Mouse (Mus musculus) liver, embryonic 16.5 days (tissue): ENCODE data around the gene Gpd2. TPM values are rescaled to one million over a fixed set of nuclear protein-coding genes. Genes with fewer than 3 reads are reported as not detected.
A peak's percentile ranks its signal among the peaks of the same experiment; 100 is the strongest.

Experiments used
- ATAC-seq: fragments of 200-750 bp; cut with Nextera tagmentation; 2 replicates; pipeline ENCODE4 v1.8.0; 2017; ENCODE audit warnings: low read depth, mild to moderate bottlenecking, moderate number of reproducible peaks, moderate library complexity
- H3K27ac ChIP-seq: fragments of 300-500 bp; sonication (generic); 2 replicates; pipeline ENCODE4 v1.5.1; 2014; ENCODE audit warnings: mild to moderate bottlenecking, low read length
- H3K27me3 ChIP-seq: fragments of 300-500 bp; sonication (generic); 2 replicates; pipeline ENCODE4 v1.6.1; 2014; ENCODE audit warnings: low read depth, low read length, mixed read lengths; ENCODE audit not compliant: control insufficient read depth, insufficient read depth
- H3K36me3 ChIP-seq: fragments of 300-500 bp; sonication (generic); 2 replicates; pipeline ENCODE4 v1.6.1; 2014; ENCODE audit warnings: mild to moderate bottlenecking; ENCODE audit not compliant: control insufficient read depth, insufficient read depth
- H3K4me1 ChIP-seq: fragments of 300-500 bp; sonication (generic); 2 replicates; pipeline ENCODE4 v1.6.1; 2014; ENCODE audit warnings: low read depth, low read length, mixed read lengths; ENCODE audit not compliant: control insufficient read depth
- H3K4me2 ChIP-seq: fragments of 300-500 bp; sonication (generic); 2 replicates; pipeline ENCODE4 v1.6.1; 2014; ENCODE audit warnings: low read depth, low read length, mixed read lengths
- H3K4me3 ChIP-seq: fragments of 300-500 bp; sonication (generic); 2 replicates; pipeline ENCODE4 v1.5.1; 2014; ENCODE audit warnings: low read depth, mild to moderate bottlenecking, low read length
- H3K9ac ChIP-seq: fragments of 300-500 bp; sonication (generic); 2 replicates; pipeline ENCODE4 v1.6.1; 2014; ENCODE audit warnings: low read depth, low read length
- H3K9me3 ChIP-seq: fragments of 300-500 bp; sonication (generic); replicated peaks from 2 replicates; pipeline ENCODE4 v1.6.1; 2016; ENCODE audit warnings: low read length; ENCODE audit not compliant: control insufficient read depth
- WGBS: fragments of 180-500 bp; shearing (Covaris S2); extraction: QIAGEN DNeasy Blood & Tissue Kit; methylation state at CpG from one replicate; pipeline ENCODE4 v1.1.7; 2014; ENCODE audit not compliant: insufficient replicate concordance; 5-methylcytosine and 5-hydroxymethylcytosine counted together
- polyA plus RNA-seq: library from polyadenylated mRNA; unstranded; fragments of >200 nt; fragmentation: Nextera tagmentation; extraction: Ambion mirVana; gene quantifications from 2 replicates; pipeline ENCODE4 v1.2.1, GENCODE M21; 2015

The Gpd2 gene
- polyA plus RNA-seq, 1 experiment from 2014 or later, result 5.9 TPM

GRCm38 (mm10) chr2:57225236-57225635 is 12.2 kb upstream of the Gpd2 start:
- Histone ChIP-seq H3K4me2 (no peak overlapping the region), H3K27ac (no peak overlapping the region), H3K36me3 (no peaks in the 10 kb centered on the region), H3K4me3 (no peak overlapping the region), H3K27me3 (no peaks in the 10 kb centered on the region; the same call in 1 of the 2 replicates), H3K4me1 (peaks cover 4% of the 10 kb centered on the region), H3K9me3 (no peaks in the 10 kb centered on the region), H3K9ac (no peak overlapping the region)
- ATAC-seq, result peak; percentile 24; the same call in 1 of the 2 replicates
- WGBS, result 35% methylated on average over 2 of the region's 2 CpGs

GRCm38 (mm10) chr2:57227425-57227824 is 10.0 kb upstream of the Gpd2 start:
- no peak for ATAC-seq
- no peaks in the 10 kb centered on the region for H3K9me3 ChIP-seq
- 44% methylated on average over 3 of the region's 3 CpGs for WGBS

GRCm38 (mm10) chr2:57229647-57230240 is 7.7 kb upstream of the Gpd2 start:
- Histone ChIP-seq H3K36me3 (no peaks in the 10 kb centered on the region), H3K27me3 (no peaks in the 10 kb centered on the region)
- 48% methylated on average over 4 of the region's 4 CpGs for WGBS

More at GRCm38 (mm10) chr2:57227425-57227824, 10.0 kb upstream of the Gpd2 start:
- H3K4me2 ChIP-seq, result no peak overlapping the region
- H3K9ac ChIP-seq, result no peak overlapping the region
- peaks cover 4% of the 10 kb centered on the region for H3K4me1 ChIP-seq
- no peaks in the 10 kb centered on the region for H3K36me3 ChIP-seq
- no peak overlapping the region for H3K27ac ChIP-seq
- no peak overlapping the region for H3K4me3 ChIP-seq
- no peaks in the 10 kb centered on the region; the same call in 1 of the 2 replicates for H3K27me3 ChIP-seq

GRCm38 (mm10) chr2:57231432-57231831 is 6.0 kb upstream of the Gpd2 start:
- WGBS, result 60% methylated on average over 5 of the region's 5 CpGs
- H3K4me3 ChIP-seq, result no peak overlapping the region
- no peaks in the 10 kb centered on the region for H3K36me3 ChIP-seq
- no peaks in the 10 kb centered on the region for H3K9me3 ChIP-seq
- no peak for ATAC-seq
- no peaks in the 10 kb centered on the region for H3K4me1 ChIP-seq
- no peak overlapping the region for H3K27ac ChIP-seq
- H3K4me2 ChIP-seq, result no peak overlapping the region
- no peak overlapping the region for H3K9ac ChIP-seq
- H3K27me3 ChIP-seq, result no peaks in the 10 kb centered on the region

More at GRCm38 (mm10) chr2:57229647-57230240, 7.7 kb upstream of the Gpd2 start:
- ATAC-seq, result no peak
- Histone ChIP-seq H3K9me3 (no peaks in the 10 kb centered on the region), H3K27ac (no peak overlapping the region), H3K9ac (no peak overlapping the region), H3K4me1 (no peaks in the 10 kb centered on the region), H3K4me3 (no peak overlapping the region), H3K4me2 (no peak overlapping the region)

DNA sequence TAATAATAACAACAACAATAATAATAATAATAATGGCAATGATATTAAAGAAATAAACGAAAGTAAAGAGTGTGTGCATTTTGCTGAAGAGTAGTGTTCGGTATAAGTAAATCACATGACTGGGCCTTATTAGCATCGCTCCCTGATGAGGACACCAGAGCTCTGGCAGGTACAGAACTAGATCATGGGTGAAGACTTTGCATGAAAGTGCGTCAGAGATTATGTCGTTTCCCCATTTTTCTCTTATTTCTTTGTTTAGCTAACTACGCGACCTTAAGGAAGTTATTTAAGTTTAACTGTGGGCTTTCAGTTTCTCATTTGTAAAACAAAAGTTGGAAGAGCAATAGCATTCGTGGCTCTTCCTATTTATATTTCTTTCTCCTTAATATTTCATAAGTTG is 5.1 kb upstream of the Gpd2 start:
- 72% methylated on average over 8 of the region's 8 CpGs for WGBS
- H3K27me3 ChIP-seq, result no peaks in the 10 kb centered on the region
- no peaks in the 10 kb centered on the region for H3K9me3 ChIP-seq
- ATAC-seq, result no peak
- H3K36me3 ChIP-seq, result no peaks in the 10 kb centered on the region
- no peak overlapping the region for H3K27ac ChIP-seq
- no peak overlapping the region for H3K4me3 ChIP-seq
- H3K4me2 ChIP-seq, result no peak overlapping the region
- H3K4me1 ChIP-seq, result peaks cover 4% of the 10 kb centered on the region; the same call in 1 of the 2 replicates
- no peak overlapping the region for H3K9ac ChIP-seq

DNA sequence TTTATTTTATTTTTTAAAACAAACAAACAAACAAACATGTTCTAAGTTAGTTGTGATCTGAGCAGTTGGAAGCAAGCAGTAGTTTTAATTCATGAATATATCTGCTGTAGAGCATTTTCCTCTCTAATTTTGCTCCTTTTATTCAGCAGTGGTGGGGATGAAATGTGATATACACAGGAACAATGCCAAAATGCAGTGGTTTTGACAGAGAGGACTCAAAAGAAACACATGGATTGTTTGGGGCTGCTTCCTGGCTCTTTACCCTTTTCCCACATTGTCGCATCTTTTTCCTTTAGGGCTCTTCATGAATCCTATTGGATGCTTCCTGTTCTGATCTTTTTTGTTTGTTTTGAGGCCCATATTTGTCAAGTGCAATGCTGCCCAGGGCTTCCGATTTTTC is 1.2 kb upstream of the Gpd2 start:
- Histone ChIP-seq H3K4me1 (peaks cover 8% of the 10 kb centered on the region; the same call in 1 of the 2 replicates), H3K27me3 (no peaks in the 10 kb centered on the region), H3K4me3 (no peak overlapping the region), H3K4me2 (no peak overlapping the region), H3K9ac (no peak overlapping the region), H3K27ac (no peak overlapping the region), H3K9me3 (no peaks in the 10 kb centered on the region), H3K36me3 (no peaks in the 10 kb centered on the region)
- no peak for ATAC-seq
- WGBS, result 81% methylated on average over 2 of the region's 2 CpGs

- Histone ChIP-seq H3K9me3 (no peaks in the 10 kb centered on the region), H3K9ac (no peak overlapping the region), H3K4me1 (peaks cover 8% of the 10 kb centered on the region; the same call in 1 of the 2 replicates), H3K27me3 (no peaks in the 10 kb centered on the region), H3K4me3 (peak overlapping the region; percentile 75; the same call in 1 of the 2 replicates), H3K27ac (no peak overlapping the region), H3K36me3 (no peaks in the 10 kb centered on the region), H3K4me2 (peak overlapping the region; percentile 92; the same call in 1 of the 2 replicates)
- WGBS, result 57% methylated on average over 6 of the region's 6 CpGs
- no peak for ATAC-seq
These were observed 409 bp upstream of the Gpd2 start for GRCm38 (mm10) chr2:57237026-57237425.

DNA sequence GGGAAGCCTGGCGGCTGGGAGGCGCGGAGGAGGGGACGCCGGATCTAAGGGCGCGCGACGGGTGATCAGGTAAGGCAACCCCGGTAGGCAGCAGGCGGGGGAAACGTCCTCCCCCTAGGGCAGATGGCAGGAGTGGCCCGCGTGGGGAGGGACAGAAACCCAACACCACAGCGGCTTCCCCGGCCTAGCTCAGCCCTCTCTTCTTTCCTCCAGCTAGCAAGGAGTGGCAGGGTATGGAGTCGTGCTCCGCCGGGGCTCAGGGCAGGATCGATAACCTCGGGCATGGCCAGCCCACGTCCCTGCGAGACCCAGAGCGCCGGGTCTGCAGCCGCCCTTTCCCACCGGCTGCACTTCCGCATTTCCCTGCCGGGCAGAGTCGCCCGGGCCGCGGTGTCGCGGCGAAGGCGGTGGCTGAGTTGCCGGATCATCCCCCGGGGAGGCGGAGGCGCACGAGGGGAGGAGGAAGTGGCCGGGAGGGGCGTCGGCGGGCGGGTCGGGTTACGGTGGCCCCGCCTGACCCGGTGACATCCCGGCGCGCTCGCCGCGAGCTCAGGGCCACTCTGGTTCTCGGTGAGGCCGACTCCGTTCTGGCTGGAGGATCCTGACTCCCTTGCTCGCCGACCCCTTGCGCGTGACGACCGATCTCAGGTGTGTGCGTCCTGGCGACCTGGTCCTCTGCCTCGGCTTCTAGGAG is 632 bp downstream of the Gpd2 start:
- ATAC-seq, result peak; percentile 94
- Histone ChIP-seq H3K36me3 (no peaks in the 10 kb centered on the region), H3K4me3 (peak overlapping the region; percentile 75), H3K9me3 (no peaks in the 10 kb centered on the region), H3K27ac (peak overlapping the region; percentile 52; the same call in 1 of the 2 replicates), H3K9ac (peak overlapping the region; percentile 74), H3K27me3 (no peaks in the 10 kb centered on the region), H3K4me1 (peaks cover 8% of the 10 kb centered on the region; the same call in 1 of the 2 replicates), H3K4me2 (peak overlapping the region; percentile 92)
- WGBS, result under 1% methylated on average over 63 of the region's 69 CpGs

GRCm38 (mm10) chr2:57238614-57239165 is 1.3 kb downstream of the Gpd2 start:
- peak overlapping the region; percentile 52; the same call in 1 of the 2 replicates for H3K27ac ChIP-seq
- 2% methylated on average over 17 of the region's 17 CpGs for WGBS
- no peaks in the 10 kb centered on the region for H3K9me3 ChIP-seq
- no peaks in the 10 kb centered on the region for H3K36me3 ChIP-seq
- H3K27me3 ChIP-seq, result no peaks in the 10 kb centered on the region
- ATAC-seq, result peak; percentile 46
- peak overlapping the region; percentile 92 for H3K4me2 ChIP-seq
- H3K4me1 ChIP-seq, result peaks cover 8% of the 10 kb centered on the region; the same call in 1 of the 2 replicates
- H3K9ac ChIP-seq, result peak overlapping the region; percentile 74
- peak overlapping the region; percentile 75 for H3K4me3 ChIP-seq
